Mouse (Mus musculus) embryonic facial prominence, embryonic 15.5 days (tissue): ENCODE measurements at regions not wholly inside any gene's neighbourhood (a gene's known extent, or its start where the extent isn't known, plus 50 kb on each side); places are given as distances from the start of the nearest gene placed in this dataset.

Experiments used
- ATAC-seq: fragments of 200-750 bp; cut with Nextera tagmentation; 2 replicates; pipeline ENCODE4 v1.8.0; 2017; ENCODE audit warnings: low read depth, moderate TSS enrichment; ENCODE audit not compliant: insufficient number of reproducible peaks, low FRiP score, low TSS enrichment
- H3K27ac ChIP-seq: fragments of 300-500 bp; sonication (generic); replicated peaks from 2 replicates; pipeline ENCODE4 v1.5.1; 2015; ENCODE audit warnings: mild to moderate bottlenecking, inconsistent platforms
- H3K27me3 ChIP-seq: fragments of 300-500 bp; sonication (generic); 2 replicates; pipeline ENCODE4 v1.6.1; 2015; ENCODE audit warnings: inconsistent platforms
- H3K36me3 ChIP-seq: fragments of 300-500 bp; sonication (generic); 2 replicates; pipeline ENCODE4 v1.6.1; 2015; ENCODE audit warnings: mild to moderate bottlenecking, inconsistent platforms
- H3K4me1 ChIP-seq: fragments of 300-500 bp; sonication (generic); 2 replicates; pipeline ENCODE4 v1.6.1; 2015; ENCODE audit warnings: inconsistent platforms
- H3K4me2 ChIP-seq: fragments of 300-500 bp; sonication (generic); replicated peaks from 2 replicates; pipeline ENCODE4 v1.6.1; 2015; ENCODE audit warnings: mild to moderate bottlenecking, inconsistent platforms
- H3K4me3 ChIP-seq: fragments of 300-500 bp; sonication (generic); replicated peaks from 2 replicates; pipeline ENCODE4 v1.5.1; 2015; ENCODE audit warnings: mild to moderate bottlenecking, inconsistent platforms
- H3K9ac ChIP-seq: fragments of 300-500 bp; sonication (generic); 2 replicates; pipeline ENCODE4 v1.6.1; 2015; ENCODE audit warnings: inconsistent platforms
- H3K9me3 ChIP-seq: fragments of 300-500 bp; sonication (generic); replicated peaks from 2 replicates; pipeline ENCODE4 v1.6.1; 2016; ENCODE audit warnings: inconsistent platforms
- WGBS: fragments of 180-500 bp; shearing (Covaris S2); methylation state at CpG from one replicate; pipeline ENCODE4 v1.1.7; 2015; 5-methylcytosine and 5-hydroxymethylcytosine counted together

GRCm38 (mm10) chr10:12004966-12005365, 661.8 kb downstream of the Epm2a start:
- Histone ChIP-seq H3K9ac (no peak overlapping the region), H3K4me3 (no peak overlapping the region), H3K9me3 (no peaks in the 10 kb centered on the region), H3K27me3 (no peaks in the 10 kb centered on the region), H3K36me3 (no peaks in the 10 kb centered on the region), H3K27ac (no peak overlapping the region), H3K4me1 (no peaks in the 10 kb centered on the region), H3K4me2 (no peak overlapping the region)
- 46% methylated on average over 3 of the region's 3 CpGs for WGBS
- no peak for ATAC-seq

GRCm38 (mm10) chr10:12005889-12006288, 662.7 kb downstream of the Epm2a start:
- Histone ChIP-seq H3K9ac (no peak overlapping the region), H3K4me3 (no peak overlapping the region), H3K27me3 (no peaks in the 10 kb centered on the region), H3K9me3 (no peaks in the 10 kb centered on the region), H3K27ac (no peak overlapping the region), H3K4me2 (no peak overlapping the region), H3K36me3 (no peaks in the 10 kb centered on the region), H3K4me1 (no peaks in the 10 kb centered on the region)
- no peak for ATAC-seq
- WGBS, result 45% methylated on average over 1 of the region's 1 CpGs

- Histone ChIP-seq H3K4me1 (no peaks in the 10 kb centered on the region), H3K27ac (no peak overlapping the region), H3K27me3 (no peaks in the 10 kb centered on the region), H3K36me3 (no peaks in the 10 kb centered on the region), H3K4me2 (no peak overlapping the region), H3K9me3 (no peaks in the 10 kb centered on the region), H3K9ac (no peak overlapping the region), H3K4me3 (no peak overlapping the region)
- WGBS, result 75% methylated on average over 2 of the region's 2 CpGs
- no peak for ATAC-seq
Observed at GRCm38 (mm10) chr10:12017286-12017685, 674.1 kb downstream of the Epm2a start.

GRCm38 (mm10) chr10:12018281-12018680, 675.1 kb downstream of the Epm2a start:
- H3K9ac ChIP-seq, result no peak overlapping the region

GRCm38 (mm10) chr10:12019159-12019779, 676.1 kb downstream of the Epm2a start:
- ATAC-seq, result no peak
- Histone ChIP-seq H3K36me3 (no peaks in the 10 kb centered on the region), H3K9ac (no peak overlapping the region), H3K27ac (no peak overlapping the region), H3K27me3 (no peaks in the 10 kb centered on the region), H3K4me3 (no peak overlapping the region), H3K4me2 (no peak overlapping the region), H3K4me1 (no peaks in the 10 kb centered on the region), H3K9me3 (no peaks in the 10 kb centered on the region)
- WGBS, result 23% methylated on average over 14 of the region's 14 CpGs

More at GRCm38 (mm10) chr10:12018281-12018680, 675.1 kb downstream of the Epm2a start:
- H3K9me3 ChIP-seq, result no peaks in the 10 kb centered on the region
- no peak overlapping the region for H3K27ac ChIP-seq
- no peak overlapping the region for H3K4me2 ChIP-seq
- no peak overlapping the region for H3K4me3 ChIP-seq
- H3K27me3 ChIP-seq, result no peaks in the 10 kb centered on the region
- H3K36me3 ChIP-seq, result no peaks in the 10 kb centered on the region
- no peak for ATAC-seq
- WGBS, result 28% methylated on average over 5 of the region's 5 CpGs
- H3K4me1 ChIP-seq, result no peaks in the 10 kb centered on the region

GRCm38 (mm10) chr10:12020576-12020975, 677.4 kb downstream of the Epm2a start:
- ATAC-seq, result no peak
- no peaks in the 10 kb centered on the region for H3K9me3 ChIP-seq
- no peak overlapping the region for H3K4me3 ChIP-seq
- H3K27me3 ChIP-seq, result no peaks in the 10 kb centered on the region
- H3K4me2 ChIP-seq, result no peak overlapping the region
- H3K4me1 ChIP-seq, result no peaks in the 10 kb centered on the region
- 83% methylated on average over 4 of the region's 4 CpGs for WGBS
- no peak overlapping the region for H3K9ac ChIP-seq
- no peaks in the 10 kb centered on the region for H3K36me3 ChIP-seq
- no peak overlapping the region for H3K27ac ChIP-seq

GRCm38 (mm10) chr10:12035159-12035558, 692.0 kb downstream of the Epm2a start:
- WGBS, result 44% methylated on average over 1 of the region's 1 CpGs
- Histone ChIP-seq H3K4me3 (no peak overlapping the region), H3K36me3 (no peaks in the 10 kb centered on the region), H3K9ac (no peak overlapping the region), H3K27ac (no peak overlapping the region), H3K4me1 (no peaks in the 10 kb centered on the region), H3K27me3 (no peaks in the 10 kb centered on the region), H3K4me2 (no peak overlapping the region), H3K9me3 (no peaks in the 10 kb centered on the region)
- no peak for ATAC-seq

GRCm38 (mm10) chr10:12045937-12046336, 702.7 kb downstream of the Epm2a start:
- Histone ChIP-seq H3K27ac (no peak overlapping the region), H3K4me1 (no peaks in the 10 kb centered on the region), H3K9ac (no peak overlapping the region), H3K9me3 (no peaks in the 10 kb centered on the region), H3K4me3 (no peak overlapping the region), H3K36me3 (no peaks in the 10 kb centered on the region), H3K4me2 (no peak overlapping the region), H3K27me3 (no peaks in the 10 kb centered on the region)
- no peak for ATAC-seq
- WGBS, result 41% methylated on average over 2 of the region's 2 CpGs

GRCm38 (mm10) chr10:12059728-12060127, 716.5 kb downstream of the Epm2a start:
- Histone ChIP-seq H3K36me3 (no peaks in the 10 kb centered on the region), H3K9ac (no peak overlapping the region), H3K4me3 (no peak overlapping the region), H3K4me1 (no peaks in the 10 kb centered on the region), H3K4me2 (no peak overlapping the region), H3K27me3 (no peaks in the 10 kb centered on the region), H3K9me3 (no peaks in the 10 kb centered on the region), H3K27ac (no peak overlapping the region)
- no peak for ATAC-seq
- 52% methylated on average over 1 of the region's 1 CpGs for whole genome bisulfite sequencing

GRCm38 (mm10) chr10:12061069-12061861, 718.1 kb downstream of the Epm2a start:
- H3K4me2 ChIP-seq, result no peak overlapping the region
- no peaks in the 10 kb centered on the region for H3K36me3 ChIP-seq
- H3K27ac ChIP-seq, result no peak overlapping the region
- H3K4me1 ChIP-seq, result no peaks in the 10 kb centered on the region
- ATAC-seq, result no peak
- H3K9me3 ChIP-seq, result no peaks in the 10 kb centered on the region
- H3K9ac ChIP-seq, result no peak overlapping the region
- H3K27me3 ChIP-seq, result no peaks in the 10 kb centered on the region
- no peak overlapping the region for H3K4me3 ChIP-seq
- 82% methylated on average over 5 of the region's 5 CpGs for WGBS

- no peak for ATAC-seq
- no peak overlapping the region for H3K27ac ChIP-seq
- H3K9me3 ChIP-seq, result no peaks in the 10 kb centered on the region
- no peaks in the 10 kb centered on the region for H3K27me3 ChIP-seq
- H3K36me3 ChIP-seq, result no peaks in the 10 kb centered on the region
- 45% methylated on average over 1 of the region's 1 CpGs for WGBS
- H3K9ac ChIP-seq, result no peak overlapping the region
- H3K4me2 ChIP-seq, result no peak overlapping the region
- no peaks in the 10 kb centered on the region for H3K4me1 ChIP-seq
- H3K4me3 ChIP-seq, result no peak overlapping the region
Observed at GRCm38 (mm10) chr10:12062302-12062701, 719.1 kb downstream of the Epm2a start.

- Histone ChIP-seq H3K27ac (no peak overlapping the region), H3K9me3 (no peaks in the 10 kb centered on the region), H3K27me3 (no peaks in the 10 kb centered on the region), H3K4me2 (no peak overlapping the region), H3K4me1 (no peaks in the 10 kb centered on the region), H3K36me3 (no peaks in the 10 kb centered on the region), H3K4me3 (no peak overlapping the region), H3K9ac (no peak overlapping the region)
- ATAC-seq, result no peak
- 98% methylated on average over 1 of the region's 1 CpGs for WGBS
Observed at GRCm38 (mm10) chr10:12083961-12084360, 740.8 kb downstream of the Epm2a start.
